Mouse (Mus musculus) lung, adult 2 months (tissue): ENCODE measurements at regions not wholly inside any gene's neighbourhood (a gene's known extent, or its start where the extent isn't known, plus 50 kb on each side); places are given as distances from the start of the nearest gene placed in this dataset.

Source experiments
- CTCF ChIP-seq: fragments of 200-500 bp; IDR thresholded peaks from 2 replicates; pipeline ENCODE4 v1.5.1; 2011; ENCODE audit warnings: mild to moderate bottlenecking, low read length, control low read depth; ENCODE audit not compliant: insufficient read depth
- POLR2A ChIP-seq: fragments of 200-500 bp; IDR thresholded peaks from 2 replicates; pipeline ENCODE4 v1.6.1; 2011; ENCODE audit warnings: low read depth, mild to moderate bottlenecking, control low read depth, low read length, borderline replicate concordance; ENCODE audit errors: extremely low read depth

DNA sequence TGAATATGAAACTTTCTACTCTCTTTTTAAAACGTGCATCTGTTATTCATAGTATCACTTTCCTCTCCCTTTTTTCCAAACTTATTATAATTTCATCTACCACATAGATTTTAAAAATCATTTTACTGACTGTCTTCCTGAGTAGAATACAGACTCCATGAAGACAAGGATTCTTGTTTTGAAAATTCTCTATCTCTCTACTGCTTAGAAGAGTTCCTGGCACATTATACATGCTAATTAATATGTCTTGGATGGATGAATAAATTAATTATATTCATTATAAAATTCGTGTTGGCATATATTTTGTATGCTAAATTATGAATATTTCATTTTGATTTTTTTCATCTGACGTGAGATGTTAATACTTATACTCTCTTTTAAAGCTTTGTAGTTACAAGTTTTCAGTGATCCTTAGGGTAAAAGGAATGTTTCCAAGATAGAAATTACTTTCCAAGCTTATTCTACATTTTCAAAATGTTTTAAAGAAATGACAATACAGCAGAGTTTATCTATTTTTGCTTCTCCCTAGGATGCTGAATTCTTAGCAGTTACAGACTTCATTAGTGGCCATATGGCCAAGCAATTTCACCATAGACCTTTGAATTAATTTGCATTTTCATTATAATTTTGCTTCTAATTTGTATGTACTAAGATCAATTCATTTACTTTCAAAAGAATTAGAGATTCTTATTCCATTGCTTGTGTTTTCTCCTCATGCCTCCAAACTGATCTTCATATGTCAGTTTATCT, 376.2 kb upstream of the Cwc22 start:
- TF ChIP-seq CTCF (no peak), POLR2A (no peak)
